Mouse (Mus musculus) gastrocnemius, postnatal 10 days (tissue): ENCODE measurements around the gene Fntb. TPM values are rescaled to one million over a fixed set of nuclear protein-coding genes. Genes with fewer than 3 reads are reported as not detected.

Experiments used
- DNase-seq: peaks from one replicate; pipeline ENCODE4 v3.0.0; 2021; ENCODE audit warnings: mixed read lengths
- total RNA-seq, 2 experiments: library from RNA; stranded (reverse); gene quantifications; 2 replicates each; pipeline ENCODE4 v1.2.3; 2021

Gene Fntb
- total RNA-seq, 2 experiments from 2014 or later, result 17.0 to 18.1 TPM

DNA sequence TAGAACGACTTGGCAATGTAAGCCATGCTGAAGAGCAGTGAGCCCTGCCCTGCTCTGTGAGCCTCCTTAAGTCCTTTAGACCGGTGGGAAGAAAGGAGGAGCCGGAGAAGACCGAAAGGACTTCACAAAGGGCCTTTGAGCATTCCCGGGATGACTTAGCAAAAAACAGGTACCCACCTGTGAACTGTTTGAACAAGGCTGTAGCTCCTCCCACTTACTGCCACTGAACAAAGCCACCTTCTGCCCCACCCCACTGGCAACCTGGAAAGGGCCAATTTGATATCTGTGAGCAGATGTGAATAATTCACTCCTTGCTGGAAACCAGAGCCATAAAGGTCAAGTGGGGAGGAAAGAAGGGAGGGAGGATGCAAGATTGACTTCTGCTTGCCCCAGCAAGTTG, 30.0 kb downstream of the Fntb start, which contains the start of gene Gpx2:
Gene Gpx2, minus strand, starts transcription at position 205 of the 400 bp plus-strand sequence.
- no peak for DNase-seq

DNA sequence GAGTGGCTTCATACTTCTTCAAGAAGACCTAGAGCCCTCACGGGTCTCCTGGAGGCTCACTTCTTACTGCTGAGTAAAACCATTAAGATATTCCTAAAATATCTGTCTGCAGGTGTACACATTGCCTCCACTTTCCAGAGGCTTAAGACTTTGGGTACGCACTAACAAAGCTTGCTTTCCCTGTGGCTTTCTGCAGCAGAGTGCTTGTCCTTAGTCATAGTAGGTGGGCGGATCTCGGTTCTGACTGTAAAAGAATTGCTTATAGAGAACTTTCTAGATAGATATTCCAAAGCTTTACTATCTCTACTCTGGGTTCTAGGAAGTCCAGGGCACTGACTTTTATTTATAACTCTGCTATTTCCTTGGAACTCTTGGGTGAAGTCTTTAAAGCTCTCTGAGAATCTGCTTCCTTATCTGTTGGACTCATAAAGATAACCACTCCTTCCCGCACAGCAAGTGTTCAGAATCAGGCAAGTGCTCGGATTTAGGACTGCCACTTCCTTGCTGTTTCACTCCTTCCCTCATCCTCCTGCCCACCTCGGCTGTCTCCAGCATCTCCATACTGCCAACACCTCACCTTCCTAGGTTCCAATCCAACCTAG, 31.6 kb downstream of the Fntb start:
- DNase-seq, result no peak

DNA sequence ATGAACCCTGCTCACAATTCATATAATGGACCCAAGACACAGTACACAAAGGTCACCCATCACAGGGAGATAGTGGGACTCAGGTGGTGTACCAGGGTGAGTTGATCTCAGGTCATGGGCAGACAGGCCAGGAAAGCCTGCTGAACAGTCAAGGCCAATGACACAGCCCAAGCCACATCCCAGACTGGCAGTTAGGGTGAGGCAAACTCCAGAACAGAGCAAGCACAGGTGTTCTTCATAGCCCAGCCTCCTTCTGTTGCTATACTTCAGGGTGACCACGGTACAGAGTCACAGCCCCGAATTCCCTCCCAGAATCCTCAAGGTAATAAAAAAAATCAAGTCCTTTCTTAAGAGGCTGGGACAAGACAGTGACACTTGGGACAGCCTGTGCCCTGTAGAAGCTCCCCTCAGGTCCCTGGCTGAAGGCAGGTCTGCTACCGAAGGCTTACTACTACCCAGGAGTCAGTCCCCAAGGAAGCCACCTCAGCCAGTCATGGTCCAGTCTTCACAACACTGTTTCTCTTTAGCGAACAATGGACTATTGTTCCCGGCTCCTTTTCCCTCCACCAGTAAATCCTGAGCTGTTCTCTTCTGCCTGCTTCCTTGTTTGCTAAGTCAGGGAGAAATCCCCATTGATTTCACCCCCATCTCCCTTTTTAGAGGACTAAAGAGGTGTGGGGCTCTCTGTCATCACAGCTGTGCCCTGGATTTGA, 32.8 kb downstream of the Fntb start:
- DNase-seq, result no peak

DNA sequence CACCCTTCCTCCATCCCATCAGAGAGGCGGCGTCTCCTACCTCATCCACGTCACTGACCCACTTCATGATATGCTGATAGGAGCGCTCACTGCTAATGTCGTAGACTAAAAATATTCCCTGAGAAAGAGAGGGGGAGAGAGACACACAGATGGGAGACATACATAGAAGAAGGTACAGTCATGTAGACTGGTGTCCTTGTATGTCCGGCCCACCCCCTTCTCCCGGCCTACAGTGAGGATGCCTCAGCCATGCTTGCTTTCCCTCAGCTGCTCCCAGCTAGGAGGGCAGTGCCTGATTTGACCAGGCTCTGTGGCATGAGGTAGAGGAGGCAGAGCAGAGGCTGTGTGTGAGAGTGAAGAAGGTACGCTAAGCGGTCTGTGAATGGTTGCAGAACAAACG, 37.6 kb downstream of the Fntb start:
- no peak for DNase-seq

DNA sequence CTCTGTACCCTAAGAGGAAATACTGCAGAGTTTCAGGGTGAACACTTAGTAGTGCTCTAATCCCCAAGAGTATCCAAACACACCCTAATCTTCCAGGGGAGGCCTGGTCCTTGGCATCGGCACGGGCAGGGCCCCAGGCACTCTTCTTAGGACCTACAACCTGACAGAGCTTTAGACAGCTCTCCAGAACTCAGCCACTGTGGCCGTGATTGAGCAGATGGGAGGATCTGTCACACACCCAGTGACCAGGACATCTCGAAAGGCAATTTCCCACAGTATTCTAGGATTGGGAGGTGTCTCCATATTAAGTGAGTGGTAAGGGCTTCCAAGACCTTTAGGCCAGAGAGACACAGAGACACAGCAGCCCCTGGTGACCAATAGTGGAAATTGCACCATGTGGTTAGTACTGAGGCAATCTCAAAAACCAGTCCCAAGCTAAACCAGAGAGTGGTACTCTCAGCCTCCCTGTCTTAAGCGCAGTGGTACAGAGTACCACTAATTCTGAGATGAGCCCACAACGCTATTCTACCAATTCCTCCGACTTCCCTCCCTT, 38.4 kb downstream of the Fntb start:
- peak; percentile 33 for DNase-seq

DNA sequence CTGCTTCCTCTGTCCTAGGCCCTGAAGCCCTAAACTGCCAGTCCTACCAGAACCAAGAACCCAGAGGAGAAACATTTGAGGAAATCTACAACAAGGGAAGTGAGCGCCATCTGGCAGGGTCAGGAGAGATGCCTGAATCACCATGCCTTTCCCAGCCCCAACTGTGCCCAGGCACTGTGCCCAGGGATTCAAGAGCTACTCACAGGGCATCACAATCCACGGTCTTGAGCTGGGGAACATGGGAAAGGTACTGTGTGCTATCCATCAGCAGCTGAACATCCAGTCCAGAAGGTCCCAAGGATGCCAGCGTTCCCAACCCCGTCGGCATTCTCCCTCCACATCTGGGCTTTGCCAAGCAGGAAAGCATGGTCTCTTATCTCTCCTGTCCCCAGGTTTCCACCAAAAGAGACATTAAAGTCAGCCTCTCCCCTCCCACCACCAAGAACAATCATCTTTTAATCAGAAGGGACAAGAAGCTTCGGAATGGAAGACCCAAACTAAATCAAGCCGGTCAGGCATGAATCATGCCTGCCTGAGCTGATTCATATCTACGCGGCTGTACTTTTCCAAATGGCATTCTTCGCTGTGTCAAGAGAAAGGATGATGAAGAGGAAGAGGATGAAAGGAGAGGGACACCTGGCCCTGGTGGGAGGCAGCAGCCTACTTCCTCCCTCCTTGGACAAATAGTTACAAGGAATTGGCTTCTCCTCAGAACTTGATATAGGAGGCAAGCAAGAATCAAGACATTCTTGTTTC, 39.8 kb downstream of the Fntb start:
- DNase-seq, result no peak

DNA sequence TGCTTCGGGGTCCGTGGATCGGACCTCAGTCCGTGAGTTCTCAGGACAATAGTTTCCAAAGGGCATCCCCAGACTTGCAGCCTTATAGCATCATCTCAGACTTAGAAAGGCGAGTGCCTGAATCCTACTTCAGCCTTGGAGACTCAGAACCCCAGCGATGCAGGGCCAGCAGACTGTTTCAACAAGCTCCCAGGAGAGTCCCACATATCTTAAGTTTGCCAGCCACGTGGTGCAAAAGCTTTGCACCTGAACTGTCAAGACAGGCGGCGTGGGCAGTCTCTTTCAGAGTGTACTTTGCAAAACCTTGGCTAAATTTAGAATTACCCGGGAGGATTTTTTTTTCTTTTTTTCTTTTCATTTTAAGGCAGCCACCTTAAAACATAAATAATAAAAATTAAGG, 42.4 kb downstream of the Fntb start:
- no peak for DNase-seq

DNA sequence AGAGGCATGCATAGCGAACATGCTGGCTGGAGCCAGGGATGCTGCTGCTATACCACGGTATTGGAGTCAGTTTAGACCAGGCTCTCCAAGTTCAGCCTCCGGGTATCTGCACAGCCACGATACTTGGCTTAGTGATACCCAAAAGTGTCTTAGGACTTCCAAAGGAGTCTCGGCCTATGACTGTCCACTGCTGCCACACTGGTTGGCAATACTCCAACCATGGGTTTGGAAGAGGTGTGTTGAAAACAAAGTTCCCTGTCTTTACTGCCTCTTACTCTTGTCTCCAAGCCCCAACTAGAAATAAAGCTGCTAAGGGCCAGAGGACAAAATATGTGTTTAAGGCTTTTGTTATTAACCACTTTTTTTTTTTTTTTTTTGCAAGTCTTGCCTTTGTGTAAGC, 45.1 kb downstream of the Fntb start:
- DNase-seq, result no peak

DNA sequence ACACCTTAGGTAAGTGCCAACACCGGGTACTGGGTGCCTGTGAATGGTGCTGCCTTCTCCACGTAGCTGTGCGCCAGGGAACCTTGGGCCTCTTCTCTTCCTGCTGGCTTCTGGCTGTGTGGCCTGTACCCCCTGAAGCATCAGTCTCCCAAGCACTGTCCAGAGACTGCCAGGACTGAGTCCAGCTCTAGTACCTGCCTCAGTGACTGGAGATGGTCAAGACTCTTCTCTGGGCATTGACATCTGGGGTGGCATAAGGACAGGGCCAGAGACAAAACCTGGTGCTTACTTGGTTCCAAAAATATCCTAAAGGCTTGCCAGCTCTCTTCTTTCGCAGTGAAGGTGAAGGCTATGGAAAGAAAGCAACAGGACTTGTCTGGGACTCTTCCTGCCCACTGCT, 45.6 kb downstream of the Fntb start:
- DNase-seq, result no peak

DNA sequence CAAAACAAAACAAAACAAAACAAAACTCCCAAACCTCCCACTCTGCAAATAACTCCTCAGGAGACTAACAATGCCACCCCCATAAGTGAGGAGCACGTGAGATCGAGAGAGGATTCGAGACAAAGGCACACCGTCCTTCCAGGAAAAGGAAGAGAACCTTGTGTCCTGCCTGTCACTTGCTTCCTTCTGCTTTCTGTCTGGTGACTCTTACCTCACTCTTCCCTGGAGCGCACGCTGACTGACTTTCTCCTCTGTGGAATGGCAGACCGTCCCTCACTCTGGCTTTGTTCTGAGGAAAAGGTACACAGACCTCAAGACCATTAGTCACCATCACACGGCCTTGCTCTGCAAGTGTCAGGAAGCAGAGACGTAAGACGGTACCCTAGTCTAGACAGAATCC, 48.2 kb downstream of the Fntb start:
- DNase-seq, result no peak

DNA sequence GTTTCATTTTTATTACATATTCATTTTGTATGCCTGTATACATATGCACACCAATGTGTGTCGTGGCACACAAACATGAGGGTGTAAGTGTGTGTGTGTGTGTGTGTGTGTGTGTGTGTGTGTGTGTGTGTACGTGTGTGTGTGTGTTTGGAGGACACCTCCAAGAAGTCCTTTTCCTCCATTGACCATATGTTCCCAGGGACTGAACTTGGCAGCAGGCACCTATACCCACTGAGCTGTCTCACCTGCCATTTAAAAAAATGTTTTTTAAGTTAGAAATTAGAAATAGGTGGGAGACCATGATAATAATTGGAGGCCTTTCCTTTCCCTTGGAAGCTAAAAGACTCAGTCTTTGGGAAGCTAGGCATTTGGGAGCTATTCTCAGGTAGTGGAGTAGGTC, 48.7 kb downstream of the Fntb start:
- no peak for DNase-seq

DNA sequence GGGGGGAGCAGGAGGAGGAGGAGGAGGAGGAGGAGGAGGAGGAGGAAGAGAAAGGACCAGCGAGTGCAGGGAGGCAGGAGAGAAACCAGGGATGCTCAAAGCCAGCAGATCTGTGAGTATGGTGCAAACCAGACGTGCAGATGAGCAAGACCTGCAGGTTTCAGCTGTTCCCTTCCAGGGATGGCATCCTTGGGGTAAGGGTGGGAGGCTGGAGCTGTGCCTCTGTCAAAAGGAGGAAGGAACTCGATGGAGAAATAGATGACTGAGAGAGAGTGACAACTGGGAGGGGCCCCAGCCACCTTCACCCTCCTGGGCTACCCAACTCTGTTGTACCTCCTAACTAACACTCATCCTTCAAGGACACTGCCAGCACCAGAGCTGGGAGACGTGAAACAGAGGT, 51.3 kb downstream of the Fntb start:
- DNase-seq, result no peak

DNA sequence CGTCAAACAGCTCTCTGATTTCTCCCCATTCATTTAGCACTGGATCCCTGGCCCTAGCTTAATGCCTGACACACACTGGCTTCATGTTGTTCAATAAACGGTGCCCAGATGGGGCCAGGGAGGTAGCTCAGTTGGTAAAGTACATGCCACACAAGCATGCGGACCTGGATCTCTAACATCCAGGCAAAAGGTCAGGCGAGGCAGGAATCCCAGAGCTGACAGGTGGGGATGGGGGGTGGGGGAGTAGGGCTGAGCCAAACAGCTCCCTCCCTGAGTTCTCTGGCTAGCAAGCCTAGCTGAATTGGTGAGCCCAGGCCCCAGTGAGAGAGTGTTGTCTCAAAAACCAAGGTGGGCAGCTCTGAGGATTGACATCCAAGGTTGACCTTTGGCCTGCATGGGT, 51.8 kb downstream of the Fntb start:
- no peak for DNase-seq

DNA sequence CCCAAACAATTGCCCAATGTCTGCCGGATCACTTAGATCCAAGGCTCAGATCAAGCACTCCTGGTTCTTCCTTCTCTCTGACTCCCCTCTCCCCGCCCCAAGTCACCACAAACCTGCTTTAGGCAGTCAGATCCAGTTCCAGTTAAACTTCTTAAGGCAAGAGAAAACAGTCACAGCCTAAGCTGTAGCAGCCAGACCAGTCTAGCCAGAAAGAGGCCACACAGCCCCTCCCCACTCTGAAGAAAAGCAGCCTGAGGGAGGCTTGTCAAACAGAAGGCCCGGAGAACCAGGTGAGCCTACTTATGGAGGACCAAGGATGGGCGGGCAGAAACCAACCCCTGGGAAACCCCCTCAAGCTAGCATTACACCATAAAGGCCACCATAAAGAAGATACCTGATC, 52.7 kb downstream of the Fntb start:
- DNase-seq, result no peak

DNA sequence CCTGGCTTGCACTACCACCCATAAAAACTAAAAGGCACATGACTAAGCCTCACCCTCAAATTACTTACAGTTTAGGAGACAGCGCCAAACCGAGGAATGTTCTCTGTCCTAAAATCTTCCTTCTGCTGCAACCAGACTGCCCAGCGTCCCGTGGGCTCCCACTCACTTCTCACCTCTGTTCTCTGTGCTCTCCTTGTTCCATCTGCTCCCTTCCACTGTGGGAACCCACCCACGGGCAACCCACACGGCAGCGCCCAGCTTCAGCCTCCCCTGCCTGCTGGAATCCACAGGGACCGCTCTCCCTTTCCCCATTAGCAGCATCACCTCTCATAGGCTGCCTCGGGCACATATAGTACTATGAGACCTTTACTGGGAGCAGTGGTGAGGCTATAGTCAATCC, 53.5 kb downstream of the Fntb start:
- DNase-seq, result no peak

DNA sequence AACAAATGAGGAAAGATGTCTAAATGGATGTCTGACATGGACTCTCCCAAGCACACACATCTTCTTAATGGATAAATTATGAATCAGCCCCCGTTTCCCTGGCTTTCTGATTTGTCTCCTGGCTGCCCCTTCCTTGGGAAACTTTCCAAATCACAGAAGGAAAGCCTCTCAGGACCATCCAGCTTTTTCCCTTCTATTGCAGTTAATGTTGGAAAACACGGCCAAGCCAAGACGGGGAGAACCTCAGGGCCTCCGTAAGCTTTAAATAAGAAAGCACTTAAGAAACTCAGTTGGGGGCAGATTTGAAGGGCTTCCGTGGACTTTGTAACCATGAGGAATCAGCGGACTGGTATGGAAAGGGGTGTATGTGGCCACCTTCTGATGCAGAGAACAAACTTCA, 54.4 kb downstream of the Fntb start:
- DNase-seq, result no peak

DNA sequence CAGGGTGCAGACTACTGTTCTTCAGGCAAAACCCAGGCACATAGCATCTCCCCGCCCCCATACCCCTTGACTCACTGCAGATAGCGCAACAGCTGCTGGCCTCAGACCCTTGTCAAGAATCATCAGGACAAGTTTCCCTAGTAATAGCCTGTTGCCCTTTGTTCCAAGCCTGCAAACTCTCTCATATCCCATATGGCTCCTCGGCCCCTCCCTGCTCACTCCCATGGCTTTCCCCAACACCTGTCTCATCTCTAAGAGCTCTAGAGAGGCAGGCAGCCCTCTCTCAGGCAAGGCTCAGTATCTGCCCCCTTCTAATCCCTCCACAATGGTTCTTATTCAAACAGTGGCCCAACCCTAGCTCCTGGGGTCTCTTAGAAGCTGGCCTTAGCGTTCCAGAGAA, 55.2 kb downstream of the Fntb start:
- no peak for DNase-seq

DNA sequence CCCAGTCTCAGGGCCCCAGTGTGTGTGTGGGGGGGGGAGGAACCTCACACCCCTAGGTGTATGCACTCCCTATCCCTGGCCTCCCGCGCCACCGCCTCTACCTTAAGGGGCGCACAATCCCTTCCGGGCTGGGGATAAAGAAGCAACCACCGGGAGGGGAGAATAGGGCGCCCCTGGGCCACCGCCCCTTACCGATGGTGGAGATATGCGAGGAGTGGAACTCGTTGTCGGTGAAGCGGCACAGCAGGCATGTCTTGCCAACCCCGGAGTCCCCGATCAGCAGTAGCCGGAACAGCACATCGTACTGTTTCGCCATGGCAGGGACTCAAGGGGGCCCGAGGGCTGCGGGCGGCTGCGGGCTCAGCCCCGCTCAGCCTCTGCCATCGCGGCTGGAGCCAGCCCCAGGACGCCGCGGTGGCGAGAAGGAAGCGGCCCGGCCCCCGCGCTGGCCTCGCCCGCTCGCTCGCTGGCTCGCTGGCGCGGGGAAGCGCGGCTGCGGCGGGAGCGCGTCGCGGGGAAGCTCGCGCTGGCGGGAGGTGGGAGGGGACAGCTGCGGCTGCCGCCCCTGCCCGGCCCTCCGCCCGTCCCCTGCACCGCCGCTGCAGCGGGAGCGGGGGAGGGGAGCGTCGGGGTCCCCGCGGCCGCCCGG, 56.7 kb downstream of the Fntb start:
- peak; percentile 47 for DNase-seq

DNA sequence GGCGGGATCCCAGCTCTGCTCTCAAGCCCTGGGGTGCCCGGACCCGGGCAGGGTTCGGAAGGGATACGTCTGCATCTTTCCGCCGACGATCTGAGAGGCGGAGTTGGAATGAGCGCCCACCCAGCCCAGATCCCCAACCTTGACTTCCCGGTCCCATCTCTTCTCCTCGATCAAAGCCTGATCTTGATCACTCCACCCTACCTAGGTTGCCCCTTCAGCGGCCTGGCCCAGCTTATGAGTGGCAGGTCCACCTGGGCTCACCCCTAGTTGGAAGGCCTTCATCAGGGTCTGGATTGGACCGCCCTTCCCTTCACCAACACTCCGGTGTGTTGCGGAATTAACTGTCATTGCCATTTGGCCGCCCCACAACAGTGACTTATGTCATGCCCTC, 57.3 kb downstream of the Fntb start, which contains the start of gene Rab15:
Gene Rab15, minus strand, starts transcription at position 258 of the 391 bp plus-strand sequence.
- DNase-seq, result peak; percentile 20

DNA sequence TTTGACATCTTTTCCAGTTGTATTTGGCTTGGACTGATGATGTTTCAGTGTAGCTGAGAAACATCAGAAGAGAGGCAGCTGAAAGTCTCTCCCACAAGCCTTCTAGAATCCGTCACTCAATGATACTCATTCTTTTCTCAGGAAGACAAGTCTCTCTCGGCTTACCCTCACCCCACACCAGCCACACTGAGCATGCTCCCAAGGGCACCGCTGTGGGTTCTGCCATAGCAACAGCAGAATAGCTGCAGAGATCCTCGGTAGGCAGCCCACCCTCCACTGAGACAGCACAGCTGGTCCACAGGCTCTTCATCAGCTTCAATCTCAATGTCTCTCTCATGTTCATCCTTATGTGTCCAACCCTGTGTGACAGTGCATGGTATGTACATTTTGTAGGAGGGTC, 59.9 kb downstream of the Fntb start:
- no peak for DNase-seq

DNA sequence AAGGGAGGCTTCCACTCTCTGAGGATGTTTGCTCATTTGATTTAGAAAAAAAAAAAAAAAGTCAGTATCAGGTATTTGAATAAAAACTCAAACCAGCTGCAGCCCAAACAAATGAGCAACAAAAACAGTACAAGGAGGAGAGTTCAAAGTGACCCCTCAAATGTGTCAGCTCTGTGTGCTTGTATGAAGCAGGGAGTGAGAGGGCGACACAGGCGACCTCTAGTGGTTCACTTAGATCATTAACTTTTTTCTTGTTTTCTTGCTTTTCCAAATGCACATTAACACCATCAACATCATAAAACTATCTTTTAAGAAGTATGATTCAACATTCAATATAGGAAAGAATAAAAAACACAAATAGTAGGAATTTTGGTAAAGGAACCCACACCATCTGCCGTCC, 67.3 kb downstream of the Fntb start:
- no peak for DNase-seq

DNA sequence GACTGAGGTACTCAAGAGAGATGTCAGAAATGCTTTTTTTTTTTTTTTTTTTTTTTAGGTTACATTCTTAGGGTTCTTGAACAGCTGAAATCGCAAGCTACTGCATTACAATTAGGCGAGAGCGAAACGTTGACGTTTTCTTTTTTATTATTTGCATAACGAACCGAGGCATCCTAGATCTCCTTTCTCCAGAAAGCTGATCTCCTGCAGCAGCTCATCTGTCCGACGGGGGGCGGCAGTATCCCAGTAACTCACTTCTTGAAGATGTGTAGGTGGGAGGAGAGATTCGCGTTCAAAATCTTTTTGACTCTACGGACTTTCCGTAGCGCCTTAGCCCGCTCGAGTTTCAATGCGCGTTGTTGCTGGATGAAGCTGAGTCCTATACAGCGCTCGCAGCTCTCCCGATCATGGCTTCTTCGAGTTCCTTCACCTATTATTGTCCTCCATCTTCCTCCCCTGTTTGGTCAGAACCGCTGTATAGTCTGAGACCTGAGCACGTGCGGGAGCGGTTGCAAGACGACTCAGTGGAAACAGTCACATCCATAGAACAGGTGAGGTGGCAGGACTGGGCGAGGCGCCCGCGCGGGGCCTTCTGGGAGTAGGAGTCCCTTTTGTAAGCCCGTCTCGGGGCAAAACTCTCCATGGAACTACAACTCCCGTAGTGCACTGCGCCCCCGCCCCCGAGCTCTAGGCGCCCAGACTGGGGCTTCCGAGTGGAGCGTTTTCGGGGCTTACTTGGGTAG, 71.9 kb downstream of the Fntb start:
- peak; percentile 99 for DNase-seq
